Mouse (Mus musculus): ENCODE data around the gene Fam89b. TPM values are rescaled to one million over a fixed set of nuclear protein-coding genes. Genes with fewer than 3 reads are reported as not detected.
A peak's percentile ranks its signal among the peaks of the same experiment; 100 is the strongest.

The Fam89b gene
- polyA plus RNA-seq, 1 experiment from 2014 or later: 47.0 TPM

DNA sequence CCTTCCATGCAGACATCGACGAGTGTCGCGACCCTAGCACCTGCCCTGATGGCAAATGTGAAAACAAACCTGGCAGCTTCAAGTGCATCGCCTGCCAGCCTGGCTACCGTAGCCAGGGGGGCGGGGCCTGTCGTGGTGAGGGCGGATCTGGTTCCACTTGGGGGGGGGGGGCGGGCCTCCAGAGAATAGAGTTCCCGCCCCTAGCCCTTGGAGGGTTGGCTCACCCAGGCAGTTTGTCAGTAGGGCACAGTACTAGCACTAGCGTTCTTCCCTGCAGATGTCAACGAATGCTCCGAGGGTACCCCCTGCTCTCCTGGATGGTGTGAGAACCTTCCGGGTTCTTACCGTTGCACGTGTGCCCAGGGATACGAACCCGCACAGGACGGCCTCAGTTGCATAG lies 22.3 kb upstream of the Fam89b start:
- Histone ChIP-seq H3K36me3 (no peaks in the 10 kb centered on the region), H3K9ac (no peak overlapping the region), H3K4me2 (peak overlapping the region; percentile 3; the same call in 1 of the 2 replicates), H3K4me3 (replicated peaks) (no peak overlapping the region), H3K27ac (no peak overlapping the region), H3K27me3 (peaks cover 100% of the 10 kb centered on the region), H3K9me3 (replicated peaks) (no peaks in the 10 kb centered on the region), H3K4me1 (replicated peaks) (peaks cover 24% of the 10 kb centered on the region)
- DNase-seq (no peak), ATAC-seq (ENCODE audit: low read depth) (no peak)
- WGBS (ENCODE audit: insufficient replicate concordance): 8% methylated on average over 20 of the region's 20 CpGs

GRCm38 (mm10) chr19:5750951-5751350 lies 21.5 kb upstream of the Fam89b start:
- Histone ChIP-seq H3K4me3 (replicated peaks) (no peak overlapping the region), H3K27me3 (peaks cover 100% of the 10 kb centered on the region), H3K4me1 (replicated peaks) (peaks cover 26% of the 10 kb centered on the region), H3K9ac (no peak overlapping the region), H3K27ac (no peak overlapping the region), H3K4me2 (no peak overlapping the region), H3K36me3 (no peaks in the 10 kb centered on the region), H3K9me3 (replicated peaks) (no peaks in the 10 kb centered on the region)
- ATAC-seq (ENCODE audit: low read depth): no peak
- WGBS (ENCODE audit: insufficient replicate concordance): 12% methylated on average over 22 of the region's 22 CpGs
- DNase-seq: no peak

GRCm38 (mm10) chr19:5749476-5749875 lies 20.0 kb upstream of the Fam89b start:
- WGBS (ENCODE audit: insufficient replicate concordance): 49% methylated on average over 6 of the region's 6 CpGs

DNA sequence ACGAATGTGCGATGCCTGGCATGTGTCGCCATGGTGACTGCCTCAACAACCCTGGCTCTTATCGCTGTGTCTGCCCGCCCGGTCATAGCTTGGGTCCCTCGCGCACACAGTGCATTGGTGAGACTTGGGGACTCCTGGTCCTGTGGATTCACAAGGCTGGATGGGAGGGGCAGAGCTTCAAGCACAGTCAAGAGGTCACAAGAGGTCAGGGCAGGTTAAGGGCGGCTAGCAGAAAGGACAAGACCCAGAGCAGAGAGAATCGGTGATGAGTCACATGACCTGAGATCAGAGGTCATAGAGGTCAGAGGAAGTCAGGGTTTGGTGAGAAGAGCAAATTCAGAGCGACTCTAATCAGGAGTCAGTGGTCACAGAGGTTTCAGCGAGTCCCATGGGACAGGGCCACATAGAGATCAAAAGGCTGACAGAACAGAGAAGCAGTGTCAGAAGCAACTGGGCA lies 17.5 kb upstream of the Fam89b start:
- Histone ChIP-seq H3K9ac (no peak overlapping the region), H3K4me2 (0 out of 2 replicates have a peak overlapping the region, but pooled peaks have one; percentile 0), H3K4me3 (replicated peaks) (no peak overlapping the region), H3K27me3 (peaks cover 100% of the 10 kb centered on the region), H3K27ac (no peak overlapping the region), H3K36me3 (no peaks in the 10 kb centered on the region), H3K4me1 (replicated peaks) (peaks cover 44% of the 10 kb centered on the region), H3K9me3 (replicated peaks) (no peaks in the 10 kb centered on the region)
- 22% methylated on average over 12 of the region's 12 CpGs for WGBS (ENCODE audit: insufficient replicate concordance)
- DNase-seq (no peak), ATAC-seq (ENCODE audit: low read depth) (peak; percentile 63)

More at GRCm38 (mm10) chr19:5749476-5749875, 20.0 kb upstream of the Fam89b start:
- Histone ChIP-seq H3K4me3 (replicated peaks) (no peak overlapping the region), H3K4me1 (replicated peaks) (peaks cover 35% of the 10 kb centered on the region), H3K4me2 (no peak overlapping the region), H3K27ac (no peak overlapping the region), H3K36me3 (no peaks in the 10 kb centered on the region), H3K27me3 (peaks cover 100% of the 10 kb centered on the region), H3K9me3 (replicated peaks) (no peaks in the 10 kb centered on the region), H3K9ac (no peak overlapping the region)
- ATAC-seq (ENCODE audit: low read depth) (no peak), DNase-seq (no peak)

GRCm38 (mm10) chr19:5745756-5746710 lies 16.6 kb upstream of the Fam89b start:
- H3K27me3 ChIP-seq: peaks cover 100% of the 10 kb centered on the region
- no peak for ATAC-seq (ENCODE audit: low read depth)

DNA sequence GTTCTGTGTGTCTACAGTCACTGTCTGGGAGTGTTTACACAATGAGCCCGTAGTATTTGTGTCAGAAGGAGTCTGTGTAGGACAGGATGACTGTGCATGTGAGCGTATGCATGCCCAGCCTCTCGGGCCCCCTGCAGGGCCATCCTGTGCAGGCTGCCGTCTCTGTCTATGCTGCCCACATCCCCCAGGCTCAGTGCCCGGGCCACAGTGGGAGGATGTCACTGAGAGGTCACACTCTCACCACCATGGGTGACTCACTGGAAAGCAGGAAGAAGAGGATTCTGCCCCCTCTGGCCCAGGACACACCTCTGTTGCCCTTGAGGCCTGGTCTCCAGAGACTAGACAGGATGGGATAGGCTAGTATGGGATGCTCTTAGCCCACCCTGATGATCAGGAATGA lies 14.1 kb upstream of the Fam89b start:
- H3K4me3 ChIP-seq (replicated peaks): no peak overlapping the region
- H3K27me3 ChIP-seq: peaks cover 100% of the 10 kb centered on the region
- H3K36me3 ChIP-seq: no peaks in the 10 kb centered on the region
- peaks cover 43% of the 10 kb centered on the region for H3K4me1 ChIP-seq (replicated peaks)
- H3K9me3 ChIP-seq (replicated peaks): no peaks in the 10 kb centered on the region
- no peak for ATAC-seq (ENCODE audit: low read depth)
- no peak for DNase-seq
- WGBS (ENCODE audit: insufficient replicate concordance): 36% methylated on average over 5 of the region's 5 CpGs
- H3K9ac ChIP-seq: no peak overlapping the region
- no peak overlapping the region for H3K4me2 ChIP-seq
- H3K27ac ChIP-seq: no peak overlapping the region

More at GRCm38 (mm10) chr19:5745756-5746710, 16.6 kb upstream of the Fam89b start:
- 12% methylated on average over 36 of the region's 36 CpGs for WGBS (ENCODE audit: insufficient replicate concordance)
- H3K36me3 ChIP-seq: no peaks in the 10 kb centered on the region
- H3K9me3 ChIP-seq (replicated peaks): no peaks in the 10 kb centered on the region
- no peak for DNase-seq
- H3K9ac ChIP-seq: no peak overlapping the region
- H3K4me3 ChIP-seq (replicated peaks): peak overlapping the region; percentile 18; the same call in 1 of the 2 replicates
- H3K27ac ChIP-seq: no peak overlapping the region
- peak overlapping the region; percentile 48 for H3K4me2 ChIP-seq
- H3K4me1 ChIP-seq (replicated peaks): peaks cover 43% of the 10 kb centered on the region

DNA sequence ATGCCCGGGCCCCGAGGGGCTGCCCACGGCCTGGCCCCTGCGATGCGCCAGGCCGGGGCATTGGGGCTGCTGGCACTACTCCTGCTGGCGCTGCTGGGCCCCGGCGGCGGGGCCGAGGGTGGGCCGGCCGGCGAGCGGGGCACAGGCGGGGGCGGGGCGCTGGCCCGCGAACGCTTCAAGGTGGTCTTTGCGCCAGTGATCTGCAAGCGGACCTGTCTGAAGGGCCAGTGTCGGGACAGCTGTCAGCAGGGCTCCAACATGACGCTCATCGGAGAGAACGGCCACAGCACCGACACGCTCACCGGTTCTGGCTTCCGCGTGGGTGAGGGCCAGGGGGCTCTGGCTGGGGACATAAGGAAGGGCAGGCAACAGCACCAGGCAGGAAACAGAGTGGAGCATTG lies 12.8 kb upstream of the Fam89b start:
- H3K4me1 ChIP-seq (replicated peaks): peaks cover 39% of the 10 kb centered on the region
- ATAC-seq (ENCODE audit: low read depth) (no peak), DNase-seq (no peak)
- no peaks in the 10 kb centered on the region for H3K36me3 ChIP-seq
- 12% methylated on average over 32 of the region's 32 CpGs for WGBS (ENCODE audit: insufficient replicate concordance)
- peak overlapping the region; percentile 52 for H3K4me3 ChIP-seq (replicated peaks)
- H3K27ac ChIP-seq: no peak overlapping the region
- peak overlapping the region; percentile 73 for H3K4me2 ChIP-seq
- H3K9me3 ChIP-seq (replicated peaks): no peaks in the 10 kb centered on the region
- H3K27me3 ChIP-seq: peaks cover 94% of the 10 kb centered on the region
- peak overlapping the region; percentile 56 for H3K9ac ChIP-seq

- H3K4me2 ChIP-seq: peak overlapping the region; percentile 73
- H3K36me3 ChIP-seq: no peaks in the 10 kb centered on the region
- peak overlapping the region; percentile 56 for H3K9ac ChIP-seq
- ATAC-seq (ENCODE audit: low read depth) (0 out of 2 replicates have a peak, but pooled peaks have one; percentile 24), DNase-seq (no peak)
- under 1% methylated on average over 55 of the region's 55 CpGs for WGBS (ENCODE audit: insufficient replicate concordance)
- peaks cover 35% of the 10 kb centered on the region for H3K4me1 ChIP-seq (replicated peaks)
- no peak overlapping the region for H3K27ac ChIP-seq
- no peaks in the 10 kb centered on the region for H3K9me3 ChIP-seq (replicated peaks)
- H3K27me3 ChIP-seq: peaks cover 94% of the 10 kb centered on the region
- H3K4me3 ChIP-seq (replicated peaks): peak overlapping the region; percentile 52
These were observed 12.3 kb upstream of the Fam89b start for GRCm38 (mm10) chr19:5741641-5742240.

DNA sequence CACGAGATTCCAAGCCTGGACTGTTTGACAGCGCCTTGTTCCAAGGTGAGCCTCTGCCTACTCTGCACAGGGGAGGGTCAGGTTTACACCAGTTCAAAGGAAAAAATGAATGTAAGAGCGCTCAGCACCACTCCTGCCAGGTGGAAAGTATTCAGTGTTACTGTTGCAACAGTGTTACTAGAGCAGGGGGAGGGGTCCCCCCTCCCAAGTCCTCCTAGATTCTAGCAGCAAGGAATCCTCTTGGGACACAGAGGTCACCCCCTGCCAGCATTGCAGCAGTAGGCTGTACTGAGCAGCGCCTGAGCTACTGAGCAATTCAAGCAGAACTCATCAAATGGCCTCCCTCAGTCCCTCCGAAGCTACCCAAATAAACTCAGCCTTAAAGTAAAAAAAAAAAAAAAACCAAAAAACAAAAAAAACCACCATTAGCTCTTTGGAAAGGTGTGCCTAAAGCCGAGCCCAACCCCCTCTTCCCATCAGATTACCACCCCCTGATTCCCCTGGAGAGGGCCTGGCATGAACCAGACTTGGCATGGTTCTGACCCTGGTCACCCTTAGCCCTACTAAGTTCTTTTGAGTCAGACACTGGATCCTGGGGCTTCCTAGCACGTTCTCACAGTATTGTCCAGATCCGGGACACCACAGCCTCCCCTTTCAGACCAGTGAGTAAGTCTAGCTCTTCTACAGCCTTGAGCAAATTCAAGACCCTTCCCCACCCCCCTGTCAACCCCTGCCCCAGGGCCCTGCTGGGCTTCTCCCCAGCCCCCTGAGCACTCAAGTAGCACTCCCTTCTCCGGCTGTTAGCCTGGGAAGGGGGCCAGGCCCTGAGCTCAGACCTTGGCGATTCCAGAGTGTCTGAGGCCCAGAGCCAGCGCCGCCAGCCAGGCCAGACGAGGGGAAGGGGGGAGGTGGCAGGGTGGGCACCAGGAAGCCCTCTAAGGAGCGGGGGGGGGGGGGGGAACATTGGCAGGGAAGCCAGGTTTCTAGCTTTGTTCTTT lies 11.2 kb upstream of the Fam89b start, which contains the start of gene Ltbp3:
TSS of gene Ltbp3 (plus strand) at position 585 of the 998 bp plus-strand sequence.
- no peaks in the 10 kb centered on the region for H3K36me3 ChIP-seq
- H3K27ac ChIP-seq: no peak within 1 kb of the TSS
- peak within 1 kb of the TSS; percentile 52 for H3K4me3 ChIP-seq (replicated peaks)
- H3K9ac ChIP-seq: peak within 1 kb of the TSS; percentile 56; the same call in 1 of the 2 replicates
- peaks cover 93% of the 10 kb centered on the region for H3K27me3 ChIP-seq
- H3K9me3 ChIP-seq (replicated peaks): no peaks in the 10 kb centered on the region
- no peak for ATAC-seq (ENCODE audit: low read depth)
- DNase-seq: no peak
- 45% methylated on average over 13 of the region's 14 CpGs for WGBS (ENCODE audit: insufficient replicate concordance)
- H3K4me1 ChIP-seq (replicated peaks): peaks cover 23% of the 10 kb centered on the region
- H3K4me2 ChIP-seq: peak within 1 kb of the TSS; percentile 73

DNA sequence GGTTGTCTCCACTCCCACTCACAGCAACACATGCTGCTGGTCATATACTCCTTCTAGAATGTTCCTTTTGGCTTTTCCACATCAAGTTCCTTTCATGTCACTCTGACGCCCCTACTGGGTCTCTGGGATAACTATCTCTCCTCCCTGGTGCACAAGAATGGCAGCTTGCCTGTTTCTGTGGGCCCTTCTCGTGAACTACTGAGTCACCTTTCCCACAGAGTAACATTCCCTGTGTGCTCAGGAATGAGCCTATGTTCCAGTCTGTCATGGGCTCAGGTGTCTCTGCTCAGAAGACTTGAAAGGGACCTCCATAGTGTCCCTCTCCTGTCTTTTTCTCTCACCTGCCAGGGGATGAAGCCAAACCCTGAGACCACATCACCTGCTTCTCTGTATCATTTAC lies 10.0 kb upstream of the Fam89b start:
- DNase-seq (no peak), ATAC-seq (ENCODE audit: low read depth) (no peak)
- H3K36me3 ChIP-seq: no peaks in the 10 kb centered on the region
- no peak overlapping the region for H3K4me3 ChIP-seq (replicated peaks)
- H3K27me3 ChIP-seq: peaks cover 92% of the 10 kb centered on the region
- H3K4me1 ChIP-seq (replicated peaks): peaks cover 18% of the 10 kb centered on the region
- no peak overlapping the region for H3K4me2 ChIP-seq
- H3K27ac ChIP-seq: no peak overlapping the region
- H3K9ac ChIP-seq: no peak overlapping the region
- 54% methylated on average over 2 of the region's 2 CpGs for WGBS (ENCODE audit: insufficient replicate concordance)
- H3K9me3 ChIP-seq (replicated peaks): no peaks in the 10 kb centered on the region
